Mouse (Mus musculus): ENCODE measurements around the gene 1700008O03Rik. TPM values are rescaled to one million over a fixed set of nuclear protein-coding genes. Genes with fewer than 3 reads are reported as not detected.
A peak's percentile ranks its signal among the peaks of the same experiment; 100 is the strongest.

1700008O03Rik gene
- polyA plus RNA-seq, 1 experiment from 2014 or later = 0.80 TPM

- Histone ChIP-seq H3K36me3 (no peaks in the 10 kb centered on the region), H3K4me1 (peaks cover 17% of the 10 kb centered on the region), H3K4me3 (replicated peaks) (no peak overlapping the region), H3K27ac (no peak overlapping the region), H3K9me3 (no peaks in the 10 kb centered on the region), H3K4me2 (no peak overlapping the region), H3K9ac (no peak overlapping the region), H3K27me3 (replicated peaks) (no peaks in the 10 kb centered on the region)
- WGBS = 25% methylated on average over 6 of the region's 6 CpGs
- no peak for ATAC-seq (ENCODE audit: insufficient read depth, low FRiP score, low read depth)
These were observed 73.8 kb downstream of the 1700008O03Rik start for GRCm38 (mm10) chr7:44311713-44312304.

DNA sequence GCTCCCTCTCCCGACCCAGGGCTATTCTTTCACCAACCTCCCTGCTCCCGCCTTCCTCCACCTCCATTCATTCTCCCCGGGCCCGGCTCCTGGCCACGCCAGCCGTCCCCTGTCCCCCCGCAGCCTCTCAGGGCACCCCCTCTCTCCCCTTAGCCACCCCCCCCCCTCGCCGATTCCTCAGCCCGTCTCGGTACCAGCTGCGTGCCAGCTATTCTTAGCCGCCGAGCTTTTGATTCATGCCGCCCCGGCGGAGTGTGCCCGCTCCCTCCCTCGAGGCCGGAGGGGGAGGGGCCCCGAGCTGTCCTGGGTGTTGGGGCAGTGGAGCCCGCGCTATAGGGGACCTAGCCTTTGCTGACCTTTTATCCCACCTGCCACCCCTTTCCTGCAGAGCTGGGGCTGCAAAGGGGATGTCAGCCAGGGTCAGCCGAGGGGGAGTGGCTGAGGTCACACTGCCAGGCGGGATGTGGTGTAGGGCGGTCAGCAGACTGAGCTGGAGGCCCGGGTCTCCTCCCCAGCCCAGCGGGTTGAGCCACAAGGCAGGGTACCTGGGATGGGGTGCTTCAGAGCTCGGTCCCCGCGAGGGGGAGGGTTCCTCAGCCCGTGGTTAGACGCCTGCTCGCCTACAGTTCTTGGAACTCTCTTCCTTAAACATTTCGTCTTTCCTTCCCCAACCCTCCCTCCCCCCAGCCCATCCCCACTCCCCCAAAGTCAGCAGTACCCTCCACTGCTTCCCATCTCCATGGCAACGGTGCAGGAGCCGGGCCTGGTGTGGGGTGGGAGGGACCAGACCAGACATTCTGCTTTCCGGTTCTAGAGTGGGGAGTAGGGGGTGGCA, 74.5 kb downstream of the 1700008O03Rik start:
- Histone ChIP-seq H3K27me3 (replicated peaks) (no peaks in the 10 kb centered on the region), H3K4me2 (peak overlapping the region; percentile 99), H3K36me3 (no peaks in the 10 kb centered on the region), H3K4me1 (peaks cover 20% of the 10 kb centered on the region), H3K9me3 (no peaks in the 10 kb centered on the region), H3K27ac (no peak overlapping the region), H3K4me3 (replicated peaks) (peak overlapping the region; percentile 50), H3K9ac (peak overlapping the region; percentile 22; the same call in 1 of the 2 replicates)
- WGBS = 2% methylated on average over 38 of the region's 38 CpGs
- ATAC-seq (ENCODE audit: insufficient read depth, low FRiP score, low read depth) = peak; percentile 19; the same call in 1 of the 2 replicates

GRCm38 (mm10) chr7:44310285-44310877, 75.2 kb downstream of the 1700008O03Rik start:
- Histone ChIP-seq H3K4me3 (replicated peaks) (peak overlapping the region; percentile 50), H3K4me2 (peak overlapping the region; percentile 99), H3K4me1 (peaks cover 27% of the 10 kb centered on the region), H3K9ac (peak overlapping the region; percentile 22; the same call in 1 of the 2 replicates), H3K27ac (no peak overlapping the region), H3K36me3 (no peaks in the 10 kb centered on the region), H3K9me3 (no peaks in the 10 kb centered on the region), H3K27me3 (replicated peaks) (no peaks in the 10 kb centered on the region)
- peak; percentile 19; the same call in 1 of the 2 replicates for ATAC-seq (ENCODE audit: insufficient read depth, low FRiP score, low read depth)
- WGBS = under 1% methylated on average over 37 of the region's 40 CpGs

Other genes with a start within 250 kb of the 1700008O03Rik start
- gene Klk1b16, start 249.1 kb downstream of the 1700008O03Rik start, polyA plus RNA-seq (2015; fragmentation: Nextera tagmentation; extraction: Ambion mirVana) = 0.09 TPM in 1 of 2 replicates, not detected in the other
- 0.15 TPM in 1 of 2 replicates, not detected in the other for gene Klk1b24, start 197.6 kb downstream of the 1700008O03Rik start, polyA plus RNA-seq (2015; fragmentation: Nextera tagmentation; extraction: Ambion mirVana)
- 0.85 and 0.95 TPM in 2 replicates for gene Klk1b3, start 187.6 kb downstream of the 1700008O03Rik start, polyA plus RNA-seq (2015; fragmentation: Nextera tagmentation; extraction: Ambion mirVana)
- 0.22 and 0.32 TPM in 2 replicates for gene Klk1b4, start 178.4 kb downstream of the 1700008O03Rik start, polyA plus RNA-seq (2015; fragmentation: Nextera tagmentation; extraction: Ambion mirVana)
- gene Klk1b5, start 169.9 kb downstream of the 1700008O03Rik start, polyA plus RNA-seq (2015; fragmentation: Nextera tagmentation; extraction: Ambion mirVana) = 0.13 and 0.15 TPM in 2 replicates
- gene Klk1, start 160.5 kb downstream of the 1700008O03Rik start, polyA plus RNA-seq (2015; fragmentation: Nextera tagmentation; extraction: Ambion mirVana) = 16.1 and 19.4 TPM in 2 replicates
- gene Gm36864, start 149.6 kb downstream of the 1700008O03Rik start, polyA plus RNA-seq (2015; fragmentation: Nextera tagmentation; extraction: Ambion mirVana) = 0.17 TPM in 1 of 2 replicates, not detected in the other
- 1.6 and 1.8 TPM in 2 replicates for gene 1700028J19Rik, start 139.1 kb downstream of the 1700008O03Rik start, polyA plus RNA-seq (2015; fragmentation: Nextera tagmentation; extraction: Ambion mirVana)
- gene 2410002F23Rik, start 139.1 kb downstream of the 1700008O03Rik start, polyA plus RNA-seq (2015; fragmentation: Nextera tagmentation; extraction: Ambion mirVana) = 120 and 139 TPM in 2 replicates
- not detected in 2 replicates for gene Acp4, start 128.4 kb downstream of the 1700008O03Rik start, polyA plus RNA-seq (2015; fragmentation: Nextera tagmentation; extraction: Ambion mirVana)
- gene Gm15517, start 124.4 kb downstream of the 1700008O03Rik start, polyA plus RNA-seq (2015; fragmentation: Nextera tagmentation; extraction: Ambion mirVana) = not detected in 2 replicates
- 5.1 and 6.9 TPM in 2 replicates for gene Clec11a, start 78.9 kb downstream of the 1700008O03Rik start, polyA plus RNA-seq (2015; fragmentation: Nextera tagmentation; extraction: Ambion mirVana)
- gene Shank1, start 75.6 kb downstream of the 1700008O03Rik start, polyA plus RNA-seq (2015; fragmentation: Nextera tagmentation; extraction: Ambion mirVana) = 2.2 TPM in 2 replicates
- 1.6 and 1.7 TPM in 2 replicates for gene Syt3, start 1.7 kb downstream of the 1700008O03Rik start, polyA plus RNA-seq (2015; fragmentation: Nextera tagmentation; extraction: Ambion mirVana)
- gene Lrrc4b, start 43.2 kb upstream of the 1700008O03Rik start, polyA plus RNA-seq (2015; fragmentation: Nextera tagmentation; extraction: Ambion mirVana) = 0.70 and 0.81 TPM in 2 replicates
- gene Aspdh, start 79.6 kb upstream of the 1700008O03Rik start, polyA plus RNA-seq (2015; fragmentation: Nextera tagmentation; extraction: Ambion mirVana) = 0.94 and 1.7 TPM in 2 replicates
- 91.3 and 105 TPM in 2 replicates for gene Josd2, start 82.2 kb upstream of the 1700008O03Rik start, polyA plus RNA-seq (2015; fragmentation: Nextera tagmentation; extraction: Ambion mirVana)
- 98.8 and 106 TPM in 2 replicates for gene Emc10, start 110.7 kb upstream of the 1700008O03Rik start, polyA plus RNA-seq (2015; fragmentation: Nextera tagmentation; extraction: Ambion mirVana)
- gene Fam71e1, start 110.8 kb upstream of the 1700008O03Rik start, polyA plus RNA-seq (2015; fragmentation: Nextera tagmentation; extraction: Ambion mirVana) = 9.1 and 12.3 TPM in 2 replicates
- 0.27 and 0.32 TPM in 2 replicates for gene Mybpc2, start 138.8 kb upstream of the 1700008O03Rik start, polyA plus RNA-seq (2015; fragmentation: Nextera tagmentation; extraction: Ambion mirVana)
- gene Spib, start 146.3 kb upstream of the 1700008O03Rik start, polyA plus RNA-seq (2015; fragmentation: Nextera tagmentation; extraction: Ambion mirVana) = 0.40 and 0.42 TPM in 2 replicates
- 69.8 and 75.6 TPM in 2 replicates for gene Pold1, start 163.0 kb upstream of the 1700008O03Rik start, polyA plus RNA-seq (2015; fragmentation: Nextera tagmentation; extraction: Ambion mirVana)
- gene Nr1h2, start 168.1 kb upstream of the 1700008O03Rik start, polyA plus RNA-seq (2015; fragmentation: Nextera tagmentation; extraction: Ambion mirVana) = 62.9 and 65.0 TPM in 2 replicates
- gene Napsa, start 186.6 kb upstream of the 1700008O03Rik start, polyA plus RNA-seq (2015; fragmentation: Nextera tagmentation; extraction: Ambion mirVana) = 4.9 and 5.0 TPM in 2 replicates
- gene Kcnc3, start 204.8 kb upstream of the 1700008O03Rik start, polyA plus RNA-seq (2015; fragmentation: Nextera tagmentation; extraction: Ambion mirVana) = 0.30 and 0.39 TPM in 2 replicates